Mouse (Mus musculus) bone marrow macrophage, adult 2 months (primary cell): ENCODE data around the gene Fbxw8. TPM values are rescaled to one million over a fixed set of nuclear protein-coding genes. Genes with fewer than 3 reads are reported as not detected.

Experiments
- H3K27ac ChIP-seq: 2 replicates; pipeline ENCODE4 v1.5.1; 2012; ENCODE audit warnings: low read depth, low read length; ENCODE audit not compliant: insufficient read depth
- H3K4me1 ChIP-seq: 2 replicates; pipeline ENCODE4 v1.6.1; 2012; ENCODE audit warnings: low read length; ENCODE audit not compliant: control insufficient read depth, insufficient read depth
- H3K4me3 ChIP-seq: 2 replicates; pipeline ENCODE4 v1.5.1; 2012; ENCODE audit warnings: mild to moderate bottlenecking, low read length, moderate library complexity; ENCODE audit not compliant: insufficient read depth
- CTCF ChIP-seq: IDR thresholded peaks from 2 replicates; pipeline ENCODE4 v1.5.1; 2012; ENCODE audit warnings: low read depth, mild to moderate bottlenecking, low read length, moderate library complexity
- POLR2A ChIP-seq: IDR thresholded peaks from 2 replicates; pipeline ENCODE4 v1.6.1; 2012; ENCODE audit warnings: mild to moderate bottlenecking, low read depth, low read length, borderline replicate concordance
- polyA plus RNA-seq: library from polyadenylated mRNA; stranded (reverse); fragments of >200 nt; gene quantifications from 2 replicates; pipeline ENCODE4 v1.2.4, GENCODE M21; 2012; ENCODE audit not compliant: missing spikeins, insufficient read depth, insufficient read length

Gene Fbxw8
- polyA plus RNA-seq, 1 experiment = 16.7 TPM

DNA sequence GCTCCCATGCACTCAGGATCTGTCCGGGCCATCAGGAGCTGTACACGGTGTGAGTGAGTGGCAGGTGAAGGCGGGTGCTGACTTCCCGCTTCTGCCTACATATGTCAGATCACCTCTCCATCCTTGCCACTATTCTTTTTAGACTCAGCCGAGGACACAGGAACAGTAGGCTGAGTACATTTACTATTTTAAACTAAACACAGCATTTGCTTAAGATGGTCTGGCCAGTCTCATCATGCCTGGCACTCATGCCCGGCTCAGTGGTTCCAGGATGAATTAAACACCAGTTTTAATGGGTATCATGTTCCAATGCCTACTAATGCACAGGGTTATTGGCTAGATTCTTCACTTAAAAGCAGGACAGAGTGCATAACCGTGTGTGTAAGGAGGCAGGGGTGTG, 42.2 kb downstream of the Fbxw8 start:
- H3K4me1 ChIP-seq = no peaks in the 10 kb centered on the region
- no peak overlapping the region for H3K27ac ChIP-seq
- H3K4me3 ChIP-seq = no peak overlapping the region
- TF ChIP-seq POLR2A = no peak
- no peak for TF ChIP-seq CTCF

DNA sequence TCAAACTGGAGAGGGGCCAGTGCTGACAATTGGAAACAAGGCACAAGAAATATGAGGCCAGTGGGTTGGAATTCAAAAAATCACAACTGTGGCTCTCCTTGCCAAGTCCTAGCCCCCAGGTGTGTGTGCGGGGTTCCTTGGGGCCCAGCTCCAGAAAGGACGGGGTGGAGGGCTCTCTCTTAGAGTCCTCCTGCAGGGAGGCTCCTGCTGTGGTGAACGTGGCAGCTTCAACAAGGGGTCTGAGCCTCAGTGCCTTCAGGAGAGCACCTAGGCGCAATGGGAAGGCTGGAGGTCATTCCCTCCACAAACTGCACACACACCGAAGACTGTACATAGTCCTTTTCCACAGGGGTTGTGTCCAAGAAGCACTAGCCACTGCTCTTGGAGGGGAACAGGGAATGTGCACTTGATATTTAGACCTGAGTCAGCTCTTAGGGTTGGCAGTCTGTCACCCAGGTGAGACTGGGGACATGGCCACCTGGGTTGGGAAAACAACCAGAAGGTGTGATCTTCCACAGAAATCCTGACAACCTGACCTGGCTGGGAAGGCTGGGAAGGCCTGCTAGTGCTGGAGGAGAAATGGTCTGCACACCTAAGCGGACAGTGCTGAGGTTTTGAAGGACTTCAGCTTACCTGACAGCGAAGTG, 46.3 kb downstream of the Fbxw8 start:
- H3K27ac ChIP-seq = no peak overlapping the region
- no peak overlapping the region for H3K4me3 ChIP-seq
- H3K4me1 ChIP-seq = no peaks in the 10 kb centered on the region
- TF ChIP-seq POLR2A (no peak), CTCF (no peak)

DNA sequence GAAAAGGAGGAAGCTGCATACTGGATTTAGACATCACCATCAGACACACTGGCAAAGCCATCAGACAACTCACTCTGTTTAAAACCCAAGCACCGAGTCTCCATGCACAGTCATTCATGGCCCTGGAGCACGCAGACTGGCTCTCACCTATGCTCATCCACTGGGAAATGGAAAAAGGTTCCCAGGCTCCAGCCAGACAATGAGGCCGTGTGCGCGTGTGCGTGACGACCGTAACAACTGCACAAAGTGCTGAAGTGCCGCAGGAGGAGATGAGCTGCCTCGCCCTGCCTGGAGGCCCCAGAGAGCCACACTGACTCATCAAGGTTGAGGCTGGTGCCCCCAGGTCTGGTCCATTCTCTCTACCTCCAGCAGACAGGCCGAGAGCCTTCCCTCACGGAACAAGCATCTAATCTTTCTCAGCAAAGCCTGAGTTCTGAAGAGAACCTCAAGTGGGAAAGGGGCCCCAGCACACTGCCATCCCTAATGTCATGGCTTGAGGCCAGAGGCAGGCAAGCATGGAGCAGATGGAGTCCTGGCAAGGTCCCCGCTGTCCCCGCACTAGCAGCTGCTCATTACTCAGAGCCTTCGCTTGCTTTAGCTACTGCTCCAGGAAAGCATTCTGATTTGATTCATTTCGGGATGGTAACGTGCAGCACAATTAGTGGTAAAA, 47.0 kb downstream of the Fbxw8 start:
- Histone ChIP-seq H3K4me1 (no peaks in the 10 kb centered on the region), H3K27ac (no peak overlapping the region), H3K4me3 (no peak overlapping the region)
- TF ChIP-seq POLR2A (no peak), CTCF (no peak)

DNA sequence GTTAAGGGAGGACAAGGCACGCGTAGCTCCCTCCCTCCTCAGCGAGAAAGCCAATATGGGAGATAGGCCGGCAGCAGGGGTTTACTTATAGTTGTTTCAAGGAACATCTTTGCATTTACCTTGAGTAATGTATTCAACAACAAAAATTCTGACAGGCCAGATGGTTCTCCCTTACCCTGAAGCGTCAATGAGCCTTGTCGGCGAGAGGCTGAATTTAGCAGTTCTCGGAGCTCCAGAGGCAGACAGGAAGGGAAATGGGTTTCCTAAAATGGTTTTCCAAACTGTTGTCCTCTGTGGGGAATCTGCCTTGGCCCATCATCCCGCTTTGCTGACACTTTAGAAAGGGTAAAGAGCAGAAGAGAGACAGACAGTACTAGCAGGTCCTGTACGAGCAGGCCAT, 48.6 kb downstream of the Fbxw8 start:
- Histone ChIP-seq H3K4me3 (no peak overlapping the region), H3K4me1 (no peaks in the 10 kb centered on the region), H3K27ac (no peak overlapping the region)
- TF ChIP-seq POLR2A (no peak), CTCF (no peak)

DNA sequence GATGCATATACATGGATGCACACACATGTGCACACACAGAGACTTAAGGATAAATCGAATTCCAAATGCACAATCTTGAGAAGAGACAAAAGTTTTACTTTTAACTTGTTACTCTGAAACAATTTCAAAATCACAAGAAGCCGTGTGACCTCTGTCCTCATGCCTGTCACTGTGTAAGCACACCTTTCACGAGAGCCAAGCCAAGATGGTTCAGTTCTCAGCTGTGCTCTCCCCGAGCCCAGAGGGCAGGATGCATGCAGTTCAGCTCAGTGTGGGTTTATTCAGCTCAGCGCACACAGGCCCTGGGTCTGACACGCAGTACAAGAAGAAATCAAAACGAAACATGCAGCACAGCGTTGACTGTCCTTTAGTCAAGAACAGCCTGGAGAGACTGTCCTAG, 49.7 kb downstream of the Fbxw8 start:
- Histone ChIP-seq H3K4me1 (no peaks in the 10 kb centered on the region), H3K27ac (no peak overlapping the region), H3K4me3 (no peak overlapping the region)
- TF ChIP-seq POLR2A (no peak), CTCF (no peak)

DNA sequence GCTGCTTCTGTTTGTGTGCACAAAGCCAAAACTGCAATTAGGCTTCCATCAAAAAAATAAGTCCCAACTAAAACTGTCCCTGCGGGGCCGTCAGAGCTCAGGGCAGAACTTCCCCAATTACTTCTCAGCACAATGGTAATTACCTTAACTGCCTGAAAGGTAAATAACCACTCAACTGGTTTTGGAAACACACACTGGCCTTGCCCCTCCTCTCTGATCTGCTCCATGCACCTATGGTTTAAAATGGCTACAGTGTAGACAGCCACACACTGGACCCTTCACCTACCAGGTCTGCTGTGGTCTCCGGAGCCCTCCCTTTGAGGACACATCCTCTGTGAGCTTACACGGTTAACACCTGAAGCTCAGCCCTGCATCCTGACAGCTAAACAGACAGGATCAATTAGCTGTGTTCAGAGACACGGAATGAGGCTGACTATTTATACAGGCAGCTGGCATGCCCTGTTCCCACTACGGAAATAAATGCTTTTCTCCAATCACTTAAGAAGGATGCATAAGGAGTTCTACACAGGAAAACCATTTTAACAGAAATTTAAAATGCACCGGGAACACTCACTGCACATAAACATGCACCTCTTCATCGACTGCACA, 55.3 kb downstream of the Fbxw8 start:
- Histone ChIP-seq H3K4me1 (peaks cover 30% of the 10 kb centered on the region), H3K27ac (no peak overlapping the region), H3K4me3 (no peak overlapping the region)
- TF ChIP-seq POLR2A = no peak
- TF ChIP-seq CTCF = no peak

DNA sequence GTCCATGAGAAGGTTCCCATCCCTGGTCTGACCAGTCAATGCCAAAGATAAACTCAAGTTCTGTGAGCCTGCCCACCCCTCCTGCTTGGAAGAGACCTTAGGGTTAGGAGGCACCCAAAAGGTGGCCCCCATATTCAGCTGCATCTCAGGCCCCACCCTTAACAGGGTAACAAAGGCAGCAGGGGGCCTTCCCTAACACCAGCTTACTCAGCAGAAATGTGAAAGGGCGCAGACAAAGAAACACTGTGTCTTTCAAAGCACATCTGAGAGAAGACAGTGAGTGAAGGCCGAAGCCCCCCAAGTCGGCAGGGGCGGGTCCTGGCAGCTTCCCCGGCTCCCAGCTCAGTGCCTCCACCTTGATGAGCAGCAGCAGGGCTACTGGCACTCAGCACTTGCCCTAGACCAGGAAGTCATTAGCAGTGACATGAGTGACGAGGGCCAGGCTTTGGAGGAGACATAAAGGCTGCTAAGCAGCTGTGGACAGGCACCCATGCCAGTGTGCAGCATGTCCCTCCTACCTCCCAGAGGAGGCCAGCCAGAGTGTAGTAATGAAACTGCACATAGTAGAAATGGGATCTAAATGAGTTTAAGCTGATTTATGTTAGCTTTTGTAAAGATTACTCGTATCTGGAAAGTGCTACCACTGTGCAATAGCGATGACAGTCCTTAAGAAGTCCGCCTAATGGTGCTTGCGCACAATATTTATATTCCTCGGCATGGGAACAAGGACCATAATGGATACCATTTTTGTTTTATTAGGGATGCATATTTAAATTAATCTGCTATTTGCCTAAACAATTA, 56.0 kb downstream of the Fbxw8 start:
- Histone ChIP-seq H3K4me1 (peaks cover 35% of the 10 kb centered on the region), H3K4me3 (no peak overlapping the region), H3K27ac (no peak overlapping the region)
- TF ChIP-seq CTCF (no peak), POLR2A (no peak)

DNA sequence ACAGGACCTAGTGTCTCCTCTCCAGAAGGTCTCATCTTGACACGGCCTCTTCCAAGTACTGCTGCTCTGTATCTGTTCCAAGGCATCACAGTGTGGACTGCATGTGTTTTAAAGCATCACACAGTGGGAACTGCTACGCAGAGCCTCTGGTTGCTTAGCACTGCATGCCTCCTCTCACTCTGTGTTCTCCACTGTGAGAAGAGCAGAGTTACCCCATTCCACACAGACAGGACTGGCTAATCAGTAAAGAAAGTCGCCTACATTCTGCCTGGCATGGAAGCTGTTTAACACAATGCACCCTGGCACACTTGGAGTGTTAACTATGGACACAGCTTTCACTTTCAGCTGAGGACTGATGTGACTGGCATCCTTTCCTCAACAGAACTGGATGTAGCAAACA, 58.9 kb downstream of the Fbxw8 start:
- H3K27ac ChIP-seq = no peak overlapping the region
- H3K4me1 ChIP-seq = peaks cover 35% of the 10 kb centered on the region
- no peak overlapping the region for H3K4me3 ChIP-seq
- no peak for TF ChIP-seq POLR2A
- TF ChIP-seq CTCF = no peak

DNA sequence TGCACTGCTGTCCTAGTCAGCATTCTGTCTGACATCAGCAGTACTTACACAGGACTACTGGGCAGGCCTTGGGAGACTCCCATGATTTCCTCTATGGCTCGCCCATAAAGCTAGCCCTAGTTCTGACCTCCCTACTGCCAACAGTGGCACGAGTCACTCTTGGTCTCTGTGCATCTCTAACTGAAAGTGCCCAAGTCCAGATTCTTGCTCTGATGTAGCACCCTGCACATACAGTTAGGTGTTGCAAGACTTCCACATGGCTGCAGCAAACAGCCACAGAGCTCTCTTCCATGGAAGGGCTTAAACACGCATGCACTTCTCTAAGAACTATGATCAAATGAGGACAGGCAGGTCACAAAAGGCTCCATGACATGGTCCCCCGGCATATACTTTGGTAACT, 59.4 kb downstream of the Fbxw8 start:
- H3K27ac ChIP-seq = no peak overlapping the region
- peaks cover 35% of the 10 kb centered on the region for H3K4me1 ChIP-seq
- no peak overlapping the region for H3K4me3 ChIP-seq
- TF ChIP-seq CTCF = no peak
- no peak for TF ChIP-seq POLR2A

DNA sequence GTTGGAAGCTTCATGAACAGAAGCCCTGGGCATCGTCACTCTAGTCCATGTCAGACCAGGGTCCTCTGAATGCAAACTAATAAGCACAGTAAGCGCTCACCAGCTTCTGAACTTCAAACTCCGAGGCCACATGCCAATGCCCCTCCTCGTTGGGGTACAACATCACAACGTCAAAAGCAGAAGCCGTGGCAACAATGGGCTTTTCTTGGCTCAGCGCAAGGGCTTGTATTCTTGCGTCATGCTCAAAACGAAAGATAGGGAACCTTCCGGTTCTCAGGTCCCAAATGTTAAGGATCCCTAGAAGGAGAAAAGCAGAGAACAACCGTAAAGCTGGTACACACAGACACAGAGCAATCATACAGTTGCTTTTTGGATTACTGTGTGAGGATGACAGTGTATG, 59.8 kb downstream of the Fbxw8 start:
- Histone ChIP-seq H3K4me1 (peaks cover 35% of the 10 kb centered on the region), H3K27ac (no peak overlapping the region), H3K4me3 (no peak overlapping the region)
- TF ChIP-seq CTCF (no peak), POLR2A (no peak)
